Mouse (Mus musculus) erythroblast, embryonic 14.5 days (primary cell): Measurements from ENCODE around the gene Fgd5.

Experiments used
- GATA1 ChIP-seq: IDR thresholded peaks from 2 replicates; pipeline ENCODE4 v1.6.1; 2012; ENCODE audit warnings: low read length, inconsistent platforms, mixed read lengths
- TAL1 ChIP-seq: IDR thresholded peaks from 3 replicates; pipeline ENCODE4 v1.6.1; 2012; ENCODE audit warnings: low read length, inconsistent platforms, mixed read lengths

DNA sequence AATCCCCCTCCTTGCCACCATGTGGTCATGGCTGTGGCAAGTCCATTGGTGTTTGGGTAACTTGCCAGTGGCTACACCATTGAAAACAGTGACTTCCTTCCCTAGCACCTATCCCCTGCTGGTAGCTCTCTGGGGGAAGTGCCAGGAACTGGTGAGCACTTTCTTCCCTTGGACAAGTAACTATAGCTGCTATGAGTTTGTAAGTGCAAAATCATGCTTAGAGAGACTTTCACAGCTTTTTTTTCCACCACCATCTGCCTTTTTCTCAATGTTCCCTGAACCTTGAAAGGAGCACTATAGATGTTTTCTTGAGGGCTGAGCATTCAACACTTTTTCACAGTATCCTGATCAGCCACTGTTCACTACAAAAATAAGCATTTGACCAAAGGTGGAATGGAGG lies 145.9 kb downstream of the Fgd5 start:
- TF ChIP-seq TAL1 (no peak), GATA1 (no peak)
